Mouse (Mus musculus) gastrocnemius, adult 2 months (tissue): ENCODE data around the gene Prm2. TPM values are rescaled to one million over a fixed set of nuclear protein-coding genes. Genes with fewer than 3 reads are reported as not detected.
A peak's percentile ranks its signal among the peaks of the same experiment; 100 is the strongest.

Experiments used
- DNase-seq: peaks from one replicate; pipeline ENCODE4 v3.0.0; 2022
- H3K27ac ChIP-seq: fragments of 200-600 bp; 2 replicates; pipeline ENCODE4 v1.8.1; 2022; ENCODE audit warnings: mild to moderate bottlenecking
- H3K4me3 ChIP-seq: fragments of 200-600 bp; 2 replicates; pipeline ENCODE4 v1.8.1; 2022; ENCODE audit warnings: mild to moderate bottlenecking, moderate library complexity
- CTCF ChIP-seq: fragments of 200-600 bp; IDR thresholded peaks from 2 replicates; pipeline ENCODE4 v1.8.1; 2022; ENCODE audit warnings: antibody characterized with exemption, mild to moderate bottlenecking, moderate library complexity
- intact Hi-C: fragments of 180-260 bp; cut with DNase I; formaldehyde crosslinking; loops from one replicate; pipeline ENCODE4 v1.15.1; 2025
- total RNA-seq, 2 experiments: library from RNA; stranded (reverse); gene quantifications; 2 replicates each; pipeline ENCODE4 v1.2.3; 2021

The Prm2 gene
- total RNA-seq, 2 experiments from 2014 or later, result not detected

- no peak for DNase-seq
- Histone ChIP-seq H3K27ac (no peak within 1 kb of the TSS), H3K4me3 (no peak within 1 kb of the TSS)
- intact Hi-C loops, result no loop called here
- no peak for TF ChIP-seq CTCF
Measured at GRCm38 (mm10) chr16:10790702-10791101, 5.2 kb downstream of the Prm2 start, which contains the start of gene Prm3. Gene Prm3 (minus strand): TSS chr16:10790914.

DNA sequence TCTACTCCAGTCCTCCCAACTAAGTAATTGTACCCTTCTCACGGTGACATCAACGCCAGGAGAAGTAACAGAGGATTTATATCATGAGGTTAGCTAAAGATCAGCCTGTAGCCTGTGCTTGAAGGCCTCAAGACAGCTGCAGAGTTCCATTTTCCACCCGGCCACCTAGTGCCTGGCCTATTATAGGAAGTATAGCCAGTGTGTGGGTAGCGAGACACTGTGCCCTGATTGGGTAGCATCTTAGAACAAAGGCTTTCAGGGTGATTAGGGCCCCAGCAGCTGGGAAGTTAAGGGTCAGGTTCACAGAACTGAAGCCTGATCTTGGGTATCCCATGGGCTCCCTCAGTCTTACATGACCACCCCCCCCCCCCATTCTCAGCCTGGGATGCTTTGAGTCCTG, 7.1 kb downstream of the Prm2 start:
- intact Hi-C loops, result no loop called here
- H3K27ac ChIP-seq, result no peak overlapping the region
- DNase-seq, result no peak
- no peak for TF ChIP-seq CTCF
- no peak overlapping the region for H3K4me3 ChIP-seq

- no peak for DNase-seq
- Histone ChIP-seq H3K27ac (peak within 1 kb of the TSS; percentile 94; the same call in 1 of the 2 replicates), H3K4me3 (no peak within 1 kb of the TSS)
- intact Hi-C loops, result no loop called here
- no peak for TF ChIP-seq CTCF
Measured at GRCm38 (mm10) chr16:10788271-10788670, 7.7 kb downstream of the Prm2 start, which contains the start of gene Tnp2. Gene Tnp2 (minus strand): TSS chr16:10788660.

DNA sequence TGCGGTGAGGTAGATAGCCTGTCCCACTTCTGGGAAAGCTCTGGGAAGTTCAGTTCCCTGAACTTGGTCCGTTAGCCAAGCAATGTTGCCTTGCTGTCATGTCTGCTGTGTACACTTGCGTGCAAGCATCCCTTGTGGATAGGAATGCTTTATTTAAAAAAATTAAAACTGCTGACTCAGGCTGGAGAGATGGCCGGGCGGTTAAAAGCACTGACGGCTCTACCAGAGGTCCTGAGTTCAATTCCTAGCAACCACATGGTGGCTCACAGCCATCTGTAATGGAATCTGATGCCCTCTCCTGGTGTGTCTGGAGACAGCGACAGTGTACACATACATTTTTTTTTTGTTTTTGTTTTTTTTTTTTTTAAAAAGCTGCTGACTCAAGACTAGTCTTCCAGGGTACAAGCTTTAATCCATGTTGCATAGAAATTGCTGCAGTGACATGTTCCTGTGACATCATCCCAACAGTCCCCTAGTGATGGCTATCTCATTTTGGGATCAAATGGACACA, 8.3 kb downstream of the Prm2 start:
- peak overlapping the region; percentile 94; the same call in 1 of the 2 replicates for H3K27ac ChIP-seq

GRCm38 (mm10) chr16:10786782-10787547, 9.0 kb downstream of the Prm2 start:
- no peak for TF ChIP-seq CTCF
- intact Hi-C loops, result loop anchor here (2.0 kb wide), 1 partner anchor 58 kb away; no protein-coding TSS in a partner anchor
- H3K27ac ChIP-seq, result peak overlapping the region; percentile 94
- peak overlapping the region; percentile 84 for H3K4me3 ChIP-seq
- peak; percentile 78 for DNase-seq

More for the DNA sequence above, 8.3 kb downstream of the Prm2 start:
- intact Hi-C loops, result loop anchor here (2.0 kb wide), 1 partner anchor 57 kb away; no protein-coding TSS in a partner anchor
- no peak for TF ChIP-seq CTCF
- H3K4me3 ChIP-seq, result no peak overlapping the region
- no peak for DNase-seq

GRCm38 (mm10) chr16:10786288-10786687, 9.6 kb downstream of the Prm2 start:
- intact Hi-C loops, result loop anchor here (2.0 kb wide), 1 partner anchor 59 kb away; no protein-coding TSS in a partner anchor
- H3K4me3 ChIP-seq, result peak overlapping the region; percentile 84
- peak overlapping the region; percentile 94 for H3K27ac ChIP-seq
- peak; percentile 85 for DNase-seq
- peak; percentile 92 for TF ChIP-seq CTCF

GRCm38 (mm10) chr16:10785371-10786231, 10.3 kb downstream of the Prm2 start, which contains the start of gene Socs1:
Gene Socs1 (minus strand): TSS chr16:10785536.
- DNase-seq, result peak; percentile 92
- TF ChIP-seq CTCF, result no peak; the same call in none of the 2 replicates
- intact Hi-C loops, result loop anchor here (1.0 to 2.0 kb wide), 3 partner anchors 59 to 215 kb away; no protein-coding TSS in a partner anchor

GRCm38 (mm10) chr16:10784793-10785370, 11.1 kb downstream of the Prm2 start:
- peak; percentile 88 for TF ChIP-seq CTCF
- Histone ChIP-seq H3K27ac (peak overlapping the region; percentile 94), H3K4me3 (peak overlapping the region; percentile 84)
- intact Hi-C loops, result loop anchor here (1.0 to 2.0 kb wide), 2 partner anchors 144 to 215 kb away; no protein-coding TSS in a partner anchor
- peak; percentile 95 for DNase-seq

More at GRCm38 (mm10) chr16:10785371-10786231, 10.3 kb downstream of the Prm2 start, which contains the start of gene Socs1:
- peak within 1 kb of the TSS; percentile 84 for H3K4me3 ChIP-seq
- H3K27ac ChIP-seq, result peak within 1 kb of the TSS; percentile 94

GRCm38 (mm10) chr16:10783883-10784792, 11.8 kb downstream of the Prm2 start:
- intact Hi-C loops, result loop anchor here (2.0 kb wide), 1 partner anchor 143 kb away; no protein-coding TSS in a partner anchor
- peak overlapping the region; percentile 94 for H3K27ac ChIP-seq
- peak overlapping the region; percentile 84 for H3K4me3 ChIP-seq
- TF ChIP-seq CTCF, result peak; percentile 8; the same call in 1 of the 2 replicates
- DNase-seq, result peak; percentile 63

DNA sequence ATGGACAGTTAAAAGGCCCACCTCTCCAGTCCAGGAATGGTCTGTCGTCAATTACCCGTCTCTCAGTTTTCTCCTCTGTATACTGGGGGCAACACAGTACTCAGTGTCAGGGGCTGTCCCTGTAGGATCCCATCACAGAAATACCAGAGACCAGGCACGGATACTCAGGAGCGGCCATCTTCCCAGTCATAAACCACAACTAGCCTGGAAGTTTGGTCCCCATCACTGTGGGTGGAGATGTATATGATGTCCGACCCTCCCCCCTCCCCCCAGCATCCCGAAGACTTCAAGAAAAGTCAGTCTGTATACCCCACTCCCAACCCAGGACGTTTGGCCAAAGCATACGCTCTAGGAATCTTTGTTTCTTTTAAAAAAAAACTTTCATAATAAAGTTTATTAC, 12.5 kb downstream of the Prm2 start:
- Histone ChIP-seq H3K27ac (no peak overlapping the region), H3K4me3 (peak overlapping the region; percentile 84)
- intact Hi-C loops, result no loop called here
- peak; percentile 7 for DNase-seq
- TF ChIP-seq CTCF, result no peak

DNA sequence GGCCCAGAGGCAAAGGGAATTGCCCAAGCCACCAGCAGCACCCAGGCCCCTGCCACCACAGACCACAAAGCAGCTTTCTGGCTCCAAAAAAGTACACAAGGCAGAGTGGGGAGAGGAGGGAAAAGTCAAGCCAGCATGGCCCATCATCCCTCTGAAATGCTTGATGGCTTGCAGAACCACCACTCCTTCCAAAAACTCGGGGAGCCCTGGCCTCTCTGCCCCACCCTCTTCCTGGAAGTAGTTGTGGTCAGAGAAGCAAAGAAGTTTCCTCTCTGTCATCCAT, 12.8 kb downstream of the Prm2 start:
- Histone ChIP-seq H3K27ac (peak overlapping the region; percentile 46; the same call in 1 of the 2 replicates), H3K4me3 (peak overlapping the region; percentile 84)
- TF ChIP-seq CTCF, result no peak
- intact Hi-C loops, result no loop called here
- peak; percentile 30 for DNase-seq
